Mouse (Mus musculus) CH12.LX (cell line): ENCODE results near the gene Adgrg6.

Experiments used
- CTCF ChIP-seq, 2 experiments: IDR thresholded peaks in 1 of 2; conservative IDR thresholded peaks in 1 of 2; 2 replicates each; pipeline ENCODE4 v1.5.1; 2011 to 2012; ENCODE audit warnings: low read depth in 2 of 2, low read length in 2 of 2, improper control_type of control experiment in 1 of 2, inconsistent platforms in 1 of 2, mild to moderate bottlenecking in 1 of 2, moderate library complexity in 1 of 2
- EP300 ChIP-seq: IDR thresholded peaks from 2 replicates; pipeline ENCODE4 v1.6.1; 2011; ENCODE audit warnings: low read length, improper control_type of control experiment
- POLR2A ChIP-seq: IDR thresholded peaks from 2 replicates; pipeline ENCODE4 v1.6.1; 2011; ENCODE audit warnings: low read depth, mild to moderate bottlenecking, improper control_type of control experiment, low read length
- TCF12 ChIP-seq: IDR thresholded peaks from 2 replicates; pipeline ENCODE4 v1.6.1; 2014; ENCODE audit warnings: low read depth, mild to moderate bottlenecking, inconsistent platforms, low read length, improper control_type of control experiment
- UBTF ChIP-seq: IDR thresholded peaks from 2 replicates; pipeline ENCODE4 v1.6.1; 2012; ENCODE audit warnings: low read depth, mild to moderate bottlenecking, inconsistent platforms, low read length, improper control_type of control experiment, moderate library complexity
- USF1 ChIP-seq: IDR thresholded peaks from 2 replicates; pipeline ENCODE4 v1.6.1; 2014; ENCODE audit warnings: low read depth, mild to moderate bottlenecking, inconsistent platforms, low read length, improper control_type of control experiment

DNA sequence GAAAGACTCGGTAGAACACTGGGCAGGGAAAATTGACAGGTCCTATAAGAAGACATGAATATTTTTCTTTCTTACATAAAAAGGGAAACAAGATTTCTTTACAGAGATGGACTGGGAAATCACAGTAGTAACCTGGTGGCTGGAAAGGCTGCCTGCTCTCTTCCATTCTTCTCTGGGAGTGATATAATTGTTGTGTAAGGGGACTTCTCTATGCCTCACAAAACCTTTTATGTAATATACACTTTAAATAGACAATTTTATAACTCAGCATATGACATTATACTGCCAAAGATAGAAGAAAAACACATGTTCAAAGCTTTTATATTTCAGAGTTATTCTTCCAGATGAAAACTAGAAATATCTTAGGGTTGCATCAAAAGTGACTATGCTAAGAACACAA is 46.8 kb upstream of the Adgrg6 start:
- TF ChIP-seq TCF12 (no peak), POLR2A (no peak), CTCF (conservative IDR thresholded peaks at IDR 0.05 in 1 of 2, IDR thresholded peaks at IDR 0.05 in 1 of 2; ENCODE audit: low read depth in 2 of 2, low read length in 2 of 2) (no peak), EP300 (no peak), UBTF (no peak), USF1 (no peak)
